Mouse (Mus musculus) gastrocnemius, postnatal 25 days (tissue): ENCODE data around the gene Ucp1. TPM values are rescaled to one million over a fixed set of nuclear protein-coding genes. Genes with fewer than 3 reads are reported as not detected.
"Not testable (repeated sequence)": the region's sequence is repeated elsewhere in the genome, so short reads cannot be mapped to it uniquely, and the experiment has no call there.

Experiments used
- DNase-seq: peaks from one replicate; pipeline ENCODE4 v3.0.0; 2022
- long read RNA-seq, 2 experiments: library from polyadenylated mRNA; stranded (forward); transcript quantifications; one replicate each; pipeline ENCODE4 v2.0.0; 2021
- total RNA-seq, 2 experiments: library from RNA; stranded (reverse); gene quantifications; 1 replicate in 1 of 2; 2 replicates in 1 of 2; pipeline ENCODE4 v1.2.3; 2021

The Ucp1 gene
- not detected for total RNA-seq
- long read RNA-seq, experiment 1, result 0 reads
- long read RNA-seq, experiment 2, result 0 reads

GRCm38 (mm10) chr8:83290176-83290575 is at the start of gene Ucp1:
Ucp1 (plus strand) TSS chr8:83290352.
- DNase-seq, result no peak

GRCm38 (mm10) chr8:83244151-83244550 is 46.0 kb upstream of the Ucp1 start:
- DNase-seq, result no peak

- DNase-seq, result no peak
These were observed 39.3 kb upstream of the Ucp1 start for GRCm38 (mm10) chr8:83250858-83251257.

GRCm38 (mm10) chr8:83251362-83252246 is 38.5 kb upstream of the Ucp1 start:
- DNase-seq, result no peak

- DNase-seq, result no peak
These were observed 37.4 kb upstream of the Ucp1 start for GRCm38 (mm10) chr8:83252791-83253190.

GRCm38 (mm10) chr8:83257631-83258030 is 32.5 kb upstream of the Ucp1 start:
- DNase-seq, result no peak

- DNase-seq, result peak; percentile 18
These were observed 29.5 kb upstream of the Ucp1 start for GRCm38 (mm10) chr8:83260418-83261215.

GRCm38 (mm10) chr8:83271172-83271571 is 19.0 kb upstream of the Ucp1 start:
- no peak for DNase-seq

GRCm38 (mm10) chr8:83272464-83272863 is 17.7 kb upstream of the Ucp1 start:
- DNase-seq, result no peak

- DNase-seq, result no peak
These were observed 15.7 kb upstream of the Ucp1 start for GRCm38 (mm10) chr8:83274470-83274869.

- DNase-seq, result no peak
These were observed 11.7 kb upstream of the Ucp1 start for GRCm38 (mm10) chr8:83278431-83278830.

GRCm38 (mm10) chr8:83285391-83285790 is 4.8 kb upstream of the Ucp1 start:
- DNase-seq, result no peak

- DNase-seq, result no peak
These were observed 7.2 kb downstream of the Ucp1 start for GRCm38 (mm10) chr8:83297375-83297774.

GRCm38 (mm10) chr8:83300135-83300534 is 10.0 kb downstream of the Ucp1 start:
- no peak for DNase-seq

GRCm38 (mm10) chr8:83304946-83305345 is 14.8 kb downstream of the Ucp1 start:
- DNase-seq, result no peak

GRCm38 (mm10) chr8:83309836-83310235 is 19.7 kb downstream of the Ucp1 start:
- DNase-seq, result no peak

- DNase-seq, result not testable (repeated sequence)
These were observed 24.9 kb downstream of the Ucp1 start for GRCm38 (mm10) chr8:83315084-83315483.

- DNase-seq, result no peak
These were observed 25.5 kb downstream of the Ucp1 start for GRCm38 (mm10) chr8:83315691-83316090.

GRCm38 (mm10) chr8:83320543-83320942 is 30.4 kb downstream of the Ucp1 start:
- DNase-seq, result no peak

- DNase-seq, result no peak
These were observed 32.2 kb downstream of the Ucp1 start for GRCm38 (mm10) chr8:83322374-83322773.

GRCm38 (mm10) chr8:83323056-83323455 is 32.9 kb downstream of the Ucp1 start:
- DNase-seq, result no peak

GRCm38 (mm10) chr8:83327889-83328288 is 37.7 kb downstream of the Ucp1 start:
- DNase-seq, result no peak

- no peak for DNase-seq
These were observed 41.4 kb downstream of the Ucp1 start for GRCm38 (mm10) chr8:83331567-83331898.
